18 mouse cellular contexts compared by ENCODE assay signal in the genomic region with DNA sequence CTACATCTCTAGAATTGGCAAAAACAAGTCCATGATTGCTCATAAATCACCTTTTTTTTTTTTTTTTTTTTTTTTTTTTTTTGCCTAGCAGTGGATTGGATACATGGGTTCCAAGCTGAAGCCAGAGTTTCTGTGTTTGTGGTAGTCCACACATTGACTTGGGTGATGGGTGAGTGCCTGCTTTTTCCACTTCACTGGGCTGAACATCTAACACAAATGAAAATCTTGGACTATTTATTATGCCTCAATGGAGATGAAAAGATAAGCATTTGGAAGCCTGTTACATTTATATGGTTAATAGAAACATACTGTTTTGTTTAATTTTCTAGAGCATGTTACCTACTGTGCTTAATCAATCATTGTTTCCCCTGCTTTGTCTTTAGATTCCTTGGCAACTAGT.
"Had no signal": no experiment of that assay in that cellular context is flagged by ENCODE, and none has a peak within 500 bp of the region (broad histone marks: within the 10 kb centered on the region; RNA-seq: fewer than 3 reads in every experiment).

No protein-coding gene starts in this region.

- DNase-seq: kidney, adult 11 months; kidney, adult 8-10 months; kidney, postnatal 10 days; kidney, postnatal 36 days; layer of hippocampus, postnatal 36 days; liver, embryonic 13.5 days; lung, adult 2 months; lung, postnatal 14 days; lung, postnatal 4 days; right cerebral cortex, adult 18-20 months; right cerebral cortex, postnatal 14 days; right cerebral cortex, postnatal 4 days; thymus, postnatal 25 days had no signal

- H3K4me2 ChIP-seq: kidney, embryonic 15.5 days; liver, embryonic 13.5 days; midbrain, embryonic 12.5 days; neural tube, embryonic 12.5 days; stomach, embryonic 15.5 days had no signal

- H3K27ac ChIP-seq: kidney, embryonic 15.5 days; left cerebral cortex, adult 2 months; liver, embryonic 13.5 days; midbrain, embryonic 12.5 days; neural tube, embryonic 12.5 days; stomach, embryonic 15.5 days had no signal

- H3K4me3 ChIP-seq: kidney, embryonic 15.5 days; left cerebral cortex, adult 2 months; liver, embryonic 13.5 days; midbrain, embryonic 12.5 days; neural tube, embryonic 12.5 days; stomach, embryonic 15.5 days had no signal

- H3K9ac ChIP-seq: kidney, embryonic 15.5 days; liver, embryonic 13.5 days; midbrain, embryonic 12.5 days; neural tube, embryonic 12.5 days; stomach, embryonic 15.5 days had no signal

- H3K4me1 ChIP-seq: kidney, embryonic 15.5 days; liver, embryonic 13.5 days; midbrain, embryonic 12.5 days; neural tube, embryonic 12.5 days; stomach, embryonic 15.5 days had no signal

- H3K27me3 ChIP-seq: kidney, embryonic 15.5 days; liver, embryonic 13.5 days; midbrain, embryonic 12.5 days; neural tube, embryonic 12.5 days; stomach, embryonic 15.5 days had no signal

- H3K9me3 ChIP-seq: kidney, embryonic 15.5 days; midbrain, embryonic 12.5 days; neural tube, embryonic 12.5 days; stomach, embryonic 15.5 days had no signal

- H3K36me3 ChIP-seq: kidney, embryonic 15.5 days; liver, embryonic 13.5 days; midbrain, embryonic 12.5 days; neural tube, embryonic 12.5 days; stomach, embryonic 15.5 days had no signal
